Mouse (Mus musculus) kidney, postnatal 0 days (tissue): Measurements from ENCODE around the gene Supt20. TPM values are rescaled to one million over a fixed set of nuclear protein-coding genes. Genes with fewer than 3 reads are reported as not detected.

Source experiments
- ATAC-seq: fragments of 200-750 bp; cut with Nextera tagmentation; replicated peaks from 2 replicates; pipeline ENCODE4 v1.8.0; 2017; ENCODE audit warnings: low read depth, moderate number of reproducible peaks, moderate TSS enrichment, moderate library complexity; ENCODE audit not compliant: low FRiP score
- DNase-seq: peaks from one replicate; pipeline ENCODE4 v3.0.0-alpha.2; 2016; ENCODE audit warnings: low spot score
- H3K27ac ChIP-seq: fragments of 300-500 bp; sonication (generic); 2 replicates; pipeline ENCODE4 v1.5.1; 2014; ENCODE audit warnings: mild to moderate bottlenecking
- H3K27me3 ChIP-seq: fragments of 300-500 bp; sonication (generic); 2 replicates; pipeline ENCODE4 v1.6.1; 2014; ENCODE audit warnings: low read length, mixed read lengths; ENCODE audit not compliant: insufficient read depth
- H3K36me3 ChIP-seq: fragments of 300-500 bp; sonication (generic); 2 replicates; pipeline ENCODE4 v1.6.1; 2014; ENCODE audit warnings: low read length, mixed read lengths; ENCODE audit not compliant: insufficient read depth
- H3K4me1 ChIP-seq: fragments of 300-500 bp; sonication (generic); replicated peaks from 2 replicates; pipeline ENCODE4 v1.6.1; 2014; ENCODE audit warnings: antibody characterized with exemption, low read length, mixed read lengths; ENCODE audit not compliant: insufficient read depth
- H3K4me2 ChIP-seq: fragments of 300-500 bp; sonication (generic); 2 replicates; pipeline ENCODE4 v1.6.1; 2014; ENCODE audit warnings: mild to moderate bottlenecking, low read length, moderate library complexity, mixed read lengths
- H3K4me3 ChIP-seq: fragments of 300-500 bp; sonication (generic); replicated peaks from 2 replicates; pipeline ENCODE4 v1.5.1; 2014; ENCODE audit warnings: low read depth, low read length
- H3K9ac ChIP-seq: fragments of 300-500 bp; sonication (generic); 2 replicates; pipeline ENCODE4 v1.6.1; 2014; ENCODE audit warnings: low read depth, low read length
- H3K9me3 ChIP-seq: fragments of 300-500 bp; sonication (generic); replicated peaks from 2 replicates; pipeline ENCODE4 v1.6.1; 2016; ENCODE audit warnings: low read length, inconsistent platforms, mixed read lengths
- CTCF ChIP-seq: IDR thresholded peaks from 2 replicates; pipeline ENCODE4 v1.5.1; 2016; ENCODE audit warnings: antibody characterized with exemption, low read depth, mild to moderate bottlenecking, moderate library complexity
- WGBS: fragments of 180-500 bp; shearing (Covaris S2); extraction: QIAGEN DNeasy Blood & Tissue Kit; methylation state at CpG from one replicate; pipeline ENCODE4 v1.1.7; 2014; 5-methylcytosine and 5-hydroxymethylcytosine counted together
- polyA plus RNA-seq: library from polyadenylated mRNA; unstranded; fragments of >200 nt; fragmentation: Nextera tagmentation; extraction: Ambion mirVana; gene quantifications from 2 replicates; pipeline ENCODE4 v1.2.1, GENCODE M21; 2015

Supt20 gene
- polyA plus RNA-seq, 1 experiment from 2014 or later, result 69.0 TPM

DNA sequence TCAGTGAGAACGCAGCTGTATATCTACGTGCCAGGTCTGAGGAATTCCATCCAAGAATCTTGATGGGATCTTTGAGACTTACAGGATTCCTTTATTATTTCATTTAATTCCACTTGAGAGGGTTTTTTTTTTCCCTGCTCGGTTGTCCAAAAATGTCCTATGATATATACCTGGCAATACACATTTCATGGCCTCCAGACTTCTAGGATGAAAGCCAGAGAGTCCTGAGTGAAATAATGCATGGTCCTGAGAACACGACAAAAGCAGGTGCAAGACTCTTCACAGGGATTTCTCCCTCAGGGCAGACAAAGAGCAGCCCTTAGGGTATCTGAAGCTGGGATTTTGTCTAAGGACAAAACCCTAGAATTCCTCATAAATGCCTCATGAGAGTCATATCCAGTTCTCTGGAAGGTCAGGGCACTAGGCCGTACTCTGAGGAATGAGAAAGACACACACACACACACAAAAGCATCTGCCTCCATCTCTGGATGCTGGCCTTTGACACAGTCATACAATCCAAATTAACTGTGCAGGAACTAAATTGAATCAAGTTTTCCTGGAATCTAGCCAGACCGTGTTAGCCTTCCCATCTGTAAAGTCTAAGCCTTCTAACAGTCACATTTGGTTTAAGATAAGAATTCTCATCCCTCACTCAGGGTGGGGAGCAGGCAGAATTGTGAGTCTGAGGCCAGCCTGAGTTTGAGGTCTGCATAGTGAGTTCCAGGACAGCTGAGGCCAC, 34.5 kb upstream of the Supt20 start:
- no peak overlapping the region for H3K9ac ChIP-seq
- H3K36me3 ChIP-seq, result no peaks in the 10 kb centered on the region
- 67% methylated on average over 6 of the region's 6 CpGs for WGBS
- no peak overlapping the region for H3K4me2 ChIP-seq
- TF ChIP-seq CTCF, result no peak
- H3K27me3 ChIP-seq, result no peaks in the 10 kb centered on the region
- no peaks in the 10 kb centered on the region for H3K9me3 ChIP-seq
- H3K27ac ChIP-seq, result no peak overlapping the region
- ATAC-seq, result no peak
- H3K4me1 ChIP-seq, result no peaks in the 10 kb centered on the region
- DNase-seq, result peak; percentile 64
- no peak overlapping the region for H3K4me3 ChIP-seq

DNA sequence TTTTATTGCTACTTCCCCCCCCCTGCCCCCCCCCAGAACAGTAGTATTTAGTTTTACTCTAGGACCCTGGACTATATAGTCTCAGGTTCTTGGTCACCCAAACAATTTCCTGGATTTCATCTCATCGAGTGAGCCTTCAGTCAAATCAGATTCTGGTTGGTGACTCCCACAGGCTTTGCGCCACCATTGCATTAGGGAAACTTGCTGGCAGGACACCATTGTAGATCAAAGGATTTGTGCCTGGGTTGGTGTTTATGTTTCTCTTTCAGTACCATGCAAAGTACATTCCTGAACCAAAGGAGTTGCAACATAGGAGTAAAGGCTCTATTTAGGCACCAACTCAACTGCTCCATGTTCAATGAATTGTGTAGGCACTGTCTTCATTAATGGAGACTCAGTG, 32.9 kb upstream of the Supt20 start:
- ATAC-seq, result no peak
- Histone ChIP-seq H3K9ac (no peak overlapping the region), H3K36me3 (no peaks in the 10 kb centered on the region), H3K4me2 (no peak overlapping the region), H3K4me3 (no peak overlapping the region), H3K4me1 (no peaks in the 10 kb centered on the region), H3K27ac (no peak overlapping the region), H3K9me3 (no peaks in the 10 kb centered on the region), H3K27me3 (no peaks in the 10 kb centered on the region)
- no peak for TF ChIP-seq CTCF
- DNase-seq, result no peak
- 82% methylated on average over 2 of the region's 2 CpGs for WGBS

DNA sequence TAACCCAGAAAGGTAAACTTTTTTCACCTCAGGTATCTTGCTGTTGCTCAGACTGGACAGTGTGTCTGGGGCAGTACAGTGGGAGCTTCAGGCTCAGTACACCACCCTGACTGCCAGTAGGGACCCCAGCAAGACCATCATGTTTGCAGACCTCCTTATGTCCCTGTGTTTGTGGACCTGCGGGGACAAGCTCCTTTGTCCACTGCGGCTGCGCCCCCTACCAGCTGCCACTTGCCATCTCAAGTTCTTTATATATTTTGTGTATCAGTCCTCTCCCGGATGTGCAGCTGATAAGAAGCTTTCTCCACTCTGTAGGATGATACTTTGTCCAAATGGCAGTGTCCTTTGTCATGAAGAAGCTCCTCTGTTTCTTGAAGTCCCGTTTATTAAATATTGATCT, 30.2 kb upstream of the Supt20 start:
- Histone ChIP-seq H3K9ac (no peak overlapping the region), H3K36me3 (no peaks in the 10 kb centered on the region), H3K4me3 (no peak overlapping the region), H3K9me3 (no peaks in the 10 kb centered on the region), H3K4me2 (no peak overlapping the region), H3K27ac (no peak overlapping the region), H3K4me1 (no peaks in the 10 kb centered on the region), H3K27me3 (no peaks in the 10 kb centered on the region)
- DNase-seq, result no peak
- no peak for ATAC-seq
- WGBS, result 63% methylated on average over 5 of the region's 5 CpGs
- TF ChIP-seq CTCF, result peak; percentile 51

DNA sequence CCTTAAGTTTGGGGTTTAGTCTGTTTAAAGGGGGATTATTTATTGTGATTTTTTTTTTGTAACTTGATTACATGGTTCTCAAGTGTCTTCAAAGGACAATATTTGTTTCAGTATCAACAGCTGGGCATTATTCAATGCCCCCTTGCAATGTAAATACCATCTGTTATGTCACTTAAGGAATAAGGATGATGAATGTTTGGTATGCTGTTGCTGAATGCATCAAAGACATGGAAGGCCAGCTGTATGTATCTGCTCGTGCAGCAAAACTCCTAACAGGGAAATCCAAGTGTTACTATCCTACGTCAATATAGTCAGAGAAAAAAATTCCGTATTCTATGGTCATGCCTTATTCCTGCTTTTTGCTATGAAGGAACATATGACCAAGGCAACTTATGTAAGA, 24.5 kb upstream of the Supt20 start:
- Histone ChIP-seq H3K27me3 (no peaks in the 10 kb centered on the region), H3K4me3 (no peak overlapping the region), H3K4me2 (no peak overlapping the region), H3K36me3 (no peaks in the 10 kb centered on the region), H3K9me3 (no peaks in the 10 kb centered on the region), H3K9ac (no peak overlapping the region), H3K27ac (no peak overlapping the region), H3K4me1 (no peaks in the 10 kb centered on the region)
- DNase-seq (no peak), ATAC-seq (no peak)
- WGBS, result 80% methylated on average over 3 of the region's 3 CpGs
- TF ChIP-seq CTCF, result no peak

DNA sequence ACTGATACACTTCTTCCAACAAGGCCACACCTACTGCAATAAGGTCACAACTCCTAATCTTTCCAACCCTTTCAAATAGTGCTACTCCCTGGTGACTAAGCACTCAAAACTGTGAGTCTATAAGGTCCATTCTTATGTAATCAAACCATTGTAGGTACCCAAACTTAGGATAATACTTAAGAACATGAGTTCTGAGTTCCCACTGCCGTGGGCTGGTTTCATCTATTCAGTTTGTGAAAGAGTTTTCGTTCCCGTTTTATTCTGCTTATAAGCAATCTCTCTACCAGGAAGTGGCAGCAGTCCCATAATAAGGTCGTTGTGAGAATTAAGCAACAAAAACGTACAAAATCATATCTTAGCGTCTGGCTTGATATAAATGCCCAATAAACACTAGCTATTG, 23.9 kb upstream of the Supt20 start:
- 84% methylated on average over 6 of the region's 6 CpGs for WGBS
- ATAC-seq, result no peak

DNA sequence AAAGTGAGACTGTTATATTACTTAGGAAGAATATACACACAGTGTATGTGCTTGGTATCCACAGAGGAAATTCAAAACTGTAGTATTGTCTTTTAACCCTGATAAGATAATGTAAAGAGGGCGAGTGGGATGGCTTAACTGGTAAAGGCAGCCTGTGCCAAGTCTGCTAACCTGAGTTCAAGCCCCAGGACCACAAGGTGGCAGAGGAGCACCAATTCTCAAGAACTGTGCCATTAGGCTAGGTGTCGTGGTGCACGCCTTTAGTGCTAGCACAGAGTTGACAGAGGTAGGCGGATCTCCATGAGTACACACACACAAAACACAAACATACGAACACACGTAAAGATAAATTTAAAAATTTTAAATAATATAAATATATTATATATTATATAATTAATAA, 23.0 kb upstream of the Supt20 start:
- H3K4me1 ChIP-seq, result no peaks in the 10 kb centered on the region
- no peaks in the 10 kb centered on the region for H3K9me3 ChIP-seq
- no peak for ATAC-seq
- no peak overlapping the region for H3K4me2 ChIP-seq
- no peaks in the 10 kb centered on the region for H3K27me3 ChIP-seq
- 86% methylated on average over 6 of the region's 6 CpGs for WGBS
- DNase-seq, result no peak
- peak; percentile 20; the same call in 1 of the 2 replicates for TF ChIP-seq CTCF
- H3K9ac ChIP-seq, result no peak overlapping the region
- H3K36me3 ChIP-seq, result no peaks in the 10 kb centered on the region
- H3K27ac ChIP-seq, result no peak overlapping the region
- H3K4me3 ChIP-seq, result no peak overlapping the region

More for the DNA sequence above, 23.9 kb upstream of the Supt20 start:
- no peaks in the 10 kb centered on the region for H3K36me3 ChIP-seq
- no peaks in the 10 kb centered on the region for H3K4me1 ChIP-seq
- no peaks in the 10 kb centered on the region for H3K9me3 ChIP-seq
- H3K27me3 ChIP-seq, result no peaks in the 10 kb centered on the region
- no peak overlapping the region for H3K27ac ChIP-seq
- no peak for TF ChIP-seq CTCF
- no peak for DNase-seq
- no peak overlapping the region for H3K9ac ChIP-seq
- no peak overlapping the region for H3K4me2 ChIP-seq
- no peak overlapping the region for H3K4me3 ChIP-seq

DNA sequence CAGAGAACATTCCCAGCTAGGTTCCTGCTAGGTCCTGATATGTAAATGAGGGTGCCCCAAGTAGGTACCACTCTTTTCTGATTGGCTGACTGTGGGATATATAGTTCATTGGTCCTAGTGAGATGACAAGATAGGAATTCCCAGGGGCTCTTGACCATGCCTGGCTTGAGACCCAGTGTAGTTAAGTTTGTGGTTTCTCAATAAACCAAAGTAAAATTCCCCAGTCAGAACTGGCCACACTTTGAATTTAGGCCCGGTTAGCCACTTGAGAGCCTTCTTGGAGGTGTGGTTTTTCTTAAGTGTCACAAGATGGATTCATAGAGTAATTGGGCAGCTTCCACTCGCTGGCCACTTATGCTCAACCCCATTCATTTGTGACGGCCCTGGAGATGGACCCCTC, 20.5 kb upstream of the Supt20 start:
- no peak for TF ChIP-seq CTCF
- no peaks in the 10 kb centered on the region for H3K36me3 ChIP-seq
- no peak overlapping the region for H3K4me3 ChIP-seq
- no peaks in the 10 kb centered on the region for H3K27me3 ChIP-seq
- no peak for ATAC-seq
- no peak overlapping the region for H3K27ac ChIP-seq
- H3K4me1 ChIP-seq, result no peaks in the 10 kb centered on the region
- DNase-seq, result no peak
- H3K9me3 ChIP-seq, result no peaks in the 10 kb centered on the region
- WGBS, result 79% methylated on average over 3 of the region's 3 CpGs
- no peak overlapping the region for H3K4me2 ChIP-seq
- H3K9ac ChIP-seq, result no peak overlapping the region
